Mouse (Mus musculus): Measurements from ENCODE around the gene Iars2. TPM values are rescaled to one million over a fixed set of nuclear protein-coding genes. Genes with fewer than 3 reads are reported as not detected.

Gene Iars2
- polyA plus RNA-seq (2015; fragmentation: Nextera tagmentation; extraction: Ambion mirVana) = 25.2 and 27.6 TPM in 2 replicates

DNA sequence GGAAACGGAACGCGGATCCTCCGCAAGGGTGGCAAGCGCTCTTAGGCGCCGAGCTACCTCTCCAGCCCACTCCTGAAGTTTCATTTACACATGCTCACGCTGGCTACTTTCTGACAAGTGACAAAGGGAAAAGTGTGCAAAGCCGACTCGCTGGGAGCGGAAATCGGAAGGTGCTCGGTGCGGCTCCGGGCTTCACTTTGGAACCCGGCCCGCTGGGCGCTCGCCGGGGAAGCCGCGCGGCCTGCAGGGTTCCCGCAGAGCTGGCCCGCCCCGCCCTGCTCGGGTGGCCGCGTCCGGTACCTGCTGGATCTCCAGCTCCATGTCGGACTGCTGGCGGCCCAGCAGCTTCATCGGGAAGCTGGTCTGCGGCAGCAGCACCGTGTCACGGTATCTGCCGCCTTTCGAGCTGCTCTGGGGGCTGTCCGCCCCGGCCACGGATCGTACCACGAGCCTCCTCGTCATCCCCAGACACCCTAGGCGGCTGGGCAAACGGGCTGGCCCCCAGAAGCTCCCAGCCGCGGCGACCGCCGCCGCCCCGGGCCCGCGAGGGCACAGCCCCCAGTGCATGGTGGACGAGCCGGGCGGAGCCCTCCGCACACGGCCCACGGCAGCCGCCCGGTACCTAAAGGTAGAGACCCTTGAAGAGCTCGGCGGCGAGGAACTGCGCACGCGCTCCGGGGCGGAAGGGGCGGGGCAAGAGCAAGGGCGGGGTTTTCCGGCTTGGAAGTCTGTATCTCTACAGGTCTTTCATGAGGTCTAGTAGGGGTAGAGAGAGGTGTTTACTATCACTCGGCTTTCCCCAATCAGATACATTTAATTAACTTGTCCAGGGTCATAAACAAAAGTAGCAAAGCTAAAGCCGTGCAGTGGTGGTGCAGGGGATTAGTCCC, at the start of gene Iars2:
TSS of gene Iars2 (minus strand) at position 676 of the 890 bp plus-strand sequence.
- Histone ChIP-seq H3K36me3 (peaks cover 29% of the 10 kb centered on the region), H3K27me3 (no peaks in the 10 kb centered on the region), H3K9me3 (no peaks in the 10 kb centered on the region), H3K4me1 (peaks cover 17% of the 10 kb centered on the region), H3K4me2 (peak within 1 kb of the TSS; percentile 54), H3K4me3 (peak within 1 kb of the TSS; percentile 97), H3K9ac (peak within 1 kb of the TSS; percentile 85), H3K27ac (peak within 1 kb of the TSS; percentile 95)
- under 1% methylated on average over 76 of the region's 76 CpGs for WGBS
- ATAC-seq (ENCODE audit: insufficient number of reproducible peaks, low FRiP score, low TSS enrichment, low read depth) = peak; percentile 82

DNA sequence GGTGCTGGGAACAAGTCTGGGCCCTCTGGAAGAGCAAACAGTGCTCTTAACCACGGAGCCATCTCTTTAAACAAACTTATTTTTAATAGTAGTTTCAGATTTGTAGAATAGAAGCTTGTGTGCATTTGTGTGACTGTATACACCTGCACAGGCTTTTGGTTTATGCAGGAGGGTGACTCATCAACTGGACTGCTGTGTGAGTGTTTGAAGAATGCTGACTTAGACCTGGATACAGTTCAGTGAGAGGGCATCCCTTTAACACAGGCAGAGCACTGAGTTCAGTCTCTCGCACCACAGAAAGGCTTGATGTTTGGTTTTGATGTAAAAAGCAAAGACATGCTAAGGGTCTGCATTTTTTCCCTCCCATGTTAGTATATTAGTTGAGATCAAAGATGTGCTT, 48.2 kb upstream of the Iars2 start:
- H3K4me1 ChIP-seq = no peaks in the 10 kb centered on the region
- H3K27me3 ChIP-seq = no peaks in the 10 kb centered on the region
- 95% methylated on average over 2 of the region's 2 CpGs for WGBS
- H3K27ac ChIP-seq = no peak overlapping the region
- H3K4me3 ChIP-seq = no peak overlapping the region
- no peak for ATAC-seq (ENCODE audit: insufficient number of reproducible peaks, low FRiP score, low TSS enrichment, low read depth)
- H3K9me3 ChIP-seq = no peaks in the 10 kb centered on the region
- H3K36me3 ChIP-seq = peaks cover 81% of the 10 kb centered on the region
- no peak overlapping the region for H3K9ac ChIP-seq
- no peak overlapping the region for H3K4me2 ChIP-seq

DNA sequence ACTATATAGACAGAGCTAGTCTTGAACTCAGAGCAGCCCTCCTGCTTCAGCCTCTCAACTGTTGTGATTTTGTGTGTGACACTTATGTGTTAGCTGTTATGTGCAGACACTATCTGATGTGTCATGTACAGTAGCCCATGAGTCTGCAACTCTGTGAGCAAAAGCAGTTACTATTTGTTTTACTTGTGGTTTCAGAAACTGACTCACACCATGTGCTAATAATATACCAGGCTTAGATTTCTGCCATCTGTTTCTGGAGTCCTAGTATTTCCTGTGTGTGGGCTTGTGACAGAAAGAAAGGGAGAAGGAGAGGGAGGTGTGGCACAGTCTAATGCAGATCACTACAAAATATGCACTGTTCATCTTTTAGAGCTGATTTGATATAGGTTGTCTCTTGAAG, 47.2 kb upstream of the Iars2 start:
- H3K4me2 ChIP-seq = no peak overlapping the region
- no peaks in the 10 kb centered on the region for H3K27me3 ChIP-seq
- peaks cover 83% of the 10 kb centered on the region for H3K36me3 ChIP-seq
- no peaks in the 10 kb centered on the region for H3K4me1 ChIP-seq
- no peak overlapping the region for H3K27ac ChIP-seq
- ATAC-seq (ENCODE audit: insufficient number of reproducible peaks, low FRiP score, low TSS enrichment, low read depth) = no peak
- H3K9me3 ChIP-seq = no peaks in the 10 kb centered on the region
- H3K4me3 ChIP-seq = no peak overlapping the region
- H3K9ac ChIP-seq = no peak overlapping the region

DNA sequence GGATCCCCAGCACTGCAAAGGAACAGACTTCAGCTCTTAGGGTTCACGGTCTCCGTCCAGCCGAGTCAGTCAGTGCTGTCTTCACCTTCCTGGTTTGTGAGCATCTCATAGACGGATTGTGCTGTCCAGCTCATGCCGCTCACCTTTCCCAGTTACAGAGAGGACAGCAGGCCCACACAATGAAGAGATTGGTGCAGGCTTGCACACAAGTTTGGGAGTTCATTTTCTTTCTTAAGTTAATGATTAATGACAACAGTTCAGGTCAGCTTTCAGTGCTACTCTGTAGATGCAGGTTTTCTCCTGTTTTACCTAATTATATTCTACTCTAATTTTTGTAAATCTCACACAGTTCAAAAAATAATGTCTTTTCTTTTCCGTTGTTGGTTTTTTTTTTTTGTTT, 40.8 kb upstream of the Iars2 start:
- Histone ChIP-seq H3K27me3 (no peaks in the 10 kb centered on the region), H3K4me3 (no peak overlapping the region), H3K4me2 (no peak overlapping the region), H3K9me3 (no peaks in the 10 kb centered on the region), H3K36me3 (peaks cover 61% of the 10 kb centered on the region), H3K4me1 (peaks cover 8% of the 10 kb centered on the region), H3K9ac (no peak overlapping the region), H3K27ac (no peak overlapping the region)
- WGBS = 92% methylated on average over 6 of the region's 6 CpGs
- ATAC-seq (ENCODE audit: insufficient number of reproducible peaks, low FRiP score, low TSS enrichment, low read depth) = no peak

DNA sequence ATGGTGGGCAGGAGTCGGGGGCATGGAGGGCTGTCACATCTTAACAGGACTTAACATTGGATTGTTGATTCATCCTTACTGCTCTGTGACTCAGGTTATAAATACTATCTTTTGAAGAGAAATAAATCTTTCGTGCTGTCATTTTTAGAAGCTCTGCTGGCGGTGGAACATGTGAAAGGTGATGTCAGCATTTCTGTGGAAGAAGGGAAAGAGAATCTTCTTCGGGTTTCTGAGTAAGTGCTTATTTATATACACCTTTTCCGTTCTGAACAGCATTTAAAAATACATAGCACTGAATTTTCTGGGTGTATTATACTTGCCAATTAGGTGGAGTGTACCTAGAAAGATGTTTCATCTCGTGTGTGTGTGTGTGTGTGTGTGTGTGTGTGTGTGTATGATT, 38.2 kb upstream of the Iars2 start:
- Histone ChIP-seq H3K36me3 (peaks cover 41% of the 10 kb centered on the region), H3K9ac (no peak overlapping the region)
- 73% methylated on average over 6 of the region's 6 CpGs for WGBS

DNA sequence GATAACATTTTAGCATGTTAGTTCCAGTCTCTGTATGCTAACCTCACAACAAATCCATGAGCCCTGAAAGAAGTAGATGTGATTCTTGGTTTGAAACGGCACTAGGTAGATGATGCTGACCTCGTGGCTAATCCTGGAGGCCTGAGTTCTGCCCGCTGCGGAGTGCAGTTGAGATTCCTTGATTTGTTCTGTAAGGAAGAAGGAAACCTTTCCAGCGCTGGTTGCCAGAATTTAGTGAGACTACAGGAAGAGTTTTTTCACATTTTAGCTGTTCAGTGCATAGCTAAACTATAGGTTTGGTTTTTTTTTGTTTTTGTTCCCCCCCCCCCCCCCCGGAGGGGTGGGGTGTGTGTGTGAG, 35.0 kb upstream of the Iars2 start:
- Histone ChIP-seq H3K9me3 (no peaks in the 10 kb centered on the region), H3K4me3 (peak overlapping the region; percentile 98), H3K4me1 (peaks cover 26% of the 10 kb centered on the region), H3K4me2 (peak overlapping the region; percentile 54), H3K36me3 (peaks cover 13% of the 10 kb centered on the region; the same call in 1 of the 2 replicates), H3K27ac (peak overlapping the region; percentile 97; the same call in 1 of the 2 replicates), H3K9ac (peak overlapping the region; percentile 92; the same call in 1 of the 2 replicates), H3K27me3 (no peaks in the 10 kb centered on the region)
- WGBS = 38% methylated on average over 6 of the region's 6 CpGs
- no peak for ATAC-seq (ENCODE audit: insufficient number of reproducible peaks, low FRiP score, low TSS enrichment, low read depth)

More for the DNA sequence above, 38.2 kb upstream of the Iars2 start:
- Histone ChIP-seq H3K4me1 (peaks cover 18% of the 10 kb centered on the region), H3K27ac (no peak overlapping the region), H3K27me3 (no peaks in the 10 kb centered on the region), H3K4me2 (no peak overlapping the region), H3K4me3 (no peak overlapping the region), H3K9me3 (no peaks in the 10 kb centered on the region)
- ATAC-seq (ENCODE audit: insufficient number of reproducible peaks, low FRiP score, low TSS enrichment, low read depth) = no peak

DNA sequence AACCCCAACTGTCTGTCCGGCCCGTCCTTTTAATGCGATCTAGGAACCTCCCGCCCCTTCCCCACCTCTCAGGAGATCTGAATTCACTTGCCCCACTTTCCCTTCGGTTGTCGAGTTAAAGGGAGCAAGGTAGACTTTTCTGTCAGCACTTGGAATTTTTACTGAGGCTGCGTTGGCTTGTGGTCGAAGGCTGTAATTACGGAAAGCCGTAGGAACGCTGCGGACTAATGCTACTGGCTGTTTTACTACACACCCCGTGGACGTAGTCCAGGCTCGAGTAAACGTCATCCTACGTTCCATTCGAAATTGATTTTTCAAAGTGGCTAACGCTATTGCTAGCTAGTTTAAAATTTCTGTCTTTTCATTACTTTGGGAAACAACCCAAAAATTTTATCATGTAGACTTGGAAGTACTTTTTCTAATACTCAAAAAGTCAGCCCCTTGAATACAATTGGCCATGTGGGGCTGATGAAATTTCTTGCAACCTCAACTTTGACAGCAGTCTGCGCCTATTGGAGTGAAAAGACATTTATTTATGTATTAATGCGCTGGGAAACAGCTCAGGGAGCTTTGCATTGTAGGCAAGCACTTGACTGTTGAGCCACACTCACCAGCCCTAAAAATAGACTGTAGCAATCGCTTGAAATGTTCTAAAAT, 34.5 kb upstream of the Iars2 start:
- WGBS = 3% methylated on average over 22 of the region's 22 CpGs
- no peak for ATAC-seq (ENCODE audit: insufficient number of reproducible peaks, low FRiP score, low TSS enrichment, low read depth)
- Histone ChIP-seq H3K4me2 (peak overlapping the region; percentile 54), H3K27ac (peak overlapping the region; percentile 97), H3K4me3 (peak overlapping the region; percentile 98), H3K9me3 (no peaks in the 10 kb centered on the region), H3K9ac (peak overlapping the region; percentile 92), H3K36me3 (peaks cover 16% of the 10 kb centered on the region; the same call in 1 of the 2 replicates), H3K4me1 (peaks cover 26% of the 10 kb centered on the region), H3K27me3 (no peaks in the 10 kb centered on the region)

DNA sequence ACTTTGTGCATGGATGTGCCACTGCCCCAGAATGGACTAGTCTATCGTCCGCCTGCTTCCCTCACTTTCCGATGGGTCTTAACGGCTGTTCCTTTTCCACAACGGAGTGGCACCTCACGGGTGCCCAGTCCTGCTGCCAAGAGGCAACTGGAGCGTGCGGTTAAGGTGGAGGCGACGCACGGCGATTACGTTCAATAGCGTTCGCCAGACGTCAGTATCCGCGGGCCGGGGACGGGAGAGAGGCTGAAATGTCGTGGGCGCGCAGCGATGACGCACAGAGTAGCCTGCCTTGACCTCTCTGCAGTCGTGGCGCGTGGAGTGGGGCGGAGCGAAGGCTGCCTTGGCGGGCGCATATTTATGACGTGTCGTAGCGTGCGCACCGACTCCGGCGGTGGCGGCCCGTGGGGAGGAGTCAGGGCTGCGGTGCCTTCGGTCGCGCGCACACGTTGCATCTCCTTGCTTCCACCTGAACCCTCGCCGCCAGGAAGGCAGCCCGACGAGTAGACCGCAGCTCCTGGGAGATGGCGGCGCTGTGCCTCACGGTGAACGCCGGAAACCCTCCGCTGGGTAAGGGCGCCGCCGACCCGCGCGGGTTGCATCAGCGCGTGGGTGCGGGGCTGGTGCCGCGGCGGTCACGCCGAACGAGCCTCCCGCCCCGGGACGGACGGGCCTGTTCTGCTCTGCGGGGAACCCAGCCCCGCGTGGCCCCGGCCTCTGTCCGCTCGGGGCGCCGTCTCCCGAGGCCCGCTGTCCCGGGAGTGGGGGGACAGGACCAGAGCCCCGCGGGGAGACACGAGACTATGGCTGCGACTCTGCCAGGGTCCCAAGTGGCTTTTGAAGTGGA, 33.7 kb upstream of the Iars2 start, which contains the start of gene Eprs:
TSS of gene Eprs (plus strand) at position 368 of the 844 bp plus-strand sequence.
- Histone ChIP-seq H3K4me1 (peaks cover 26% of the 10 kb centered on the region), H3K9ac (peak within 1 kb of the TSS; percentile 92), H3K36me3 (peaks cover 17% of the 10 kb centered on the region), H3K27ac (peak within 1 kb of the TSS; percentile 97), H3K4me2 (peak within 1 kb of the TSS; percentile 57), H3K27me3 (no peaks in the 10 kb centered on the region), H3K4me3 (peak within 1 kb of the TSS; percentile 98), H3K9me3 (no peaks in the 10 kb centered on the region)
- WGBS = under 1% methylated on average over 82 of the region's 92 CpGs
- peak; percentile 96 for ATAC-seq (ENCODE audit: insufficient number of reproducible peaks, low FRiP score, low TSS enrichment, low read depth)

DNA sequence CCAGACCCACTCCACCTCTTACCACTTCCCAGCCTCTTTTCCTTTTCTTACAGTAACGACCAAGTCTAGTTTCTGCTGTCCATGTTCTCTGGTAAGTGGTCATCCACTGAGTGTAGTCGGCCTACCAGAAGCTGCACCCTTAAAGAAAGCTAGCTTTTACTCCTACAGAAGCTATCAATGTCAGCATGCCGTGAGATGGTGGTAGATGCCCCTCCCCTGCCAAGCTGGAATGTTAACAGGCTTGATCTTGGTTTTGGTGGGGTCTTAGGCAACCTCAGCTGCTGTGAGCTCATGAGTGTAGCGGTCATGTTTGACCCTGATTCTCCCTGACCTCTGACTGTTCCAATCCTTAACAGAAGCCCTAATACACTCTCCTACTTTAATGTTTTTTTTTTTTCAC, 29.0 kb upstream of the Iars2 start:
- H3K27me3 ChIP-seq = no peaks in the 10 kb centered on the region
- 86% methylated on average over 4 of the region's 4 CpGs for WGBS
- no peak for ATAC-seq (ENCODE audit: insufficient number of reproducible peaks, low FRiP score, low TSS enrichment, low read depth)
- peaks cover 8% of the 10 kb centered on the region for H3K4me1 ChIP-seq
- no peak overlapping the region for H3K4me3 ChIP-seq
- H3K36me3 ChIP-seq = peaks cover 43% of the 10 kb centered on the region
- no peak overlapping the region for H3K4me2 ChIP-seq
- no peaks in the 10 kb centered on the region for H3K9me3 ChIP-seq
- no peak overlapping the region for H3K27ac ChIP-seq
- no peak overlapping the region for H3K9ac ChIP-seq

DNA sequence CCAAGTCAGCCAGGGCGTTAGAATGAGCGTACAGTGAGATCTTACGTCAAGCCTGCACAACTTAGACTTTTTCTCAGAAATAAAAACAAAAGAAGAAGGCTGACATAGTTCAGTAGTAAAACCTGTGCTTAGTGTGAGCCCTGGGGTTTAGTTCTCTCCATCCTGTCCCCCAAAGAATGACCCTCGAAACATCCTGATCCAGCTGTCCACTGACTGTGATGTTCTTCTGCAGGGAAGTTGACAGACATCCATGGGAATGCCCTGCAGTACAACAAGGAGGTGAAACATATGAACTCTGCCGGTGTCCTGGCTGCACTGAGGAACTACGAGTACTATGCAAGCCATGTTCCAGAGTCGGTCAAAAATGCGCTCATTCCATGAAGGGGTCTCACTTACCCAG, 27.1 kb upstream of the Iars2 start:
- Histone ChIP-seq H3K27me3 (no peaks in the 10 kb centered on the region), H3K9ac (no peak overlapping the region), H3K4me2 (no peak overlapping the region), H3K9me3 (no peaks in the 10 kb centered on the region), H3K27ac (no peak overlapping the region), H3K4me1 (no peaks in the 10 kb centered on the region; the same call in 1 of the 2 replicates), H3K4me3 (no peak overlapping the region), H3K36me3 (peaks cover 62% of the 10 kb centered on the region)
- no peak for ATAC-seq (ENCODE audit: insufficient number of reproducible peaks, low FRiP score, low TSS enrichment, low read depth)
- 96% methylated on average over 8 of the region's 8 CpGs for WGBS

DNA sequence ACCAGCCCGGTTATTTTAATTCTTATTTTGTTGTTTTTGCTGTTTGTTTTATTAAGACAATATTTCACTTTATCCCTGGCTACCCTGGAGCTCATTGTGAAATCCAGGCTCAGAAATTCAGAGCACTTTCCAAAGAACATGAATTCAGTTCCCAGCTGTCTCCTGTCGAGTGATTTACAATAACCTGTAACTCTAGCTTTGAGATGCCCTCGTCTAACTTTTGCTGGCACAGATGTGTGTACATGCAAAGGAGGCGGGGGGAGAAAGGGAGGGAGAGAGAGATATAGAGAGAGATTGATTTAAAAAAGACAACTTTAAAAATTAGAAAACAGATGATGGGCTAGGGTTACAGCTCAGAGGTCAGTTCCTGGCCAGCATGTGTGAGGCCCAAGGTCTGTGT, 25.5 kb upstream of the Iars2 start:
- no peaks in the 10 kb centered on the region for H3K4me1 ChIP-seq
- no peak overlapping the region for H3K4me2 ChIP-seq
- ATAC-seq (ENCODE audit: insufficient number of reproducible peaks, low FRiP score, low TSS enrichment, low read depth) = no peak
- no peaks in the 10 kb centered on the region for H3K9me3 ChIP-seq
- whole genome bisulfite sequencing = 78% methylated on average over 4 of the region's 4 CpGs
- no peak overlapping the region for H3K4me3 ChIP-seq
- H3K9ac ChIP-seq = no peak overlapping the region
- H3K27me3 ChIP-seq = no peaks in the 10 kb centered on the region
- H3K36me3 ChIP-seq = peaks cover 78% of the 10 kb centered on the region
- no peak overlapping the region for H3K27ac ChIP-seq

Data from limb, embryonic 15.5 days (tissue).